ENCODE assay signal across 28 mouse cellular contexts in the genomic region with DNA sequence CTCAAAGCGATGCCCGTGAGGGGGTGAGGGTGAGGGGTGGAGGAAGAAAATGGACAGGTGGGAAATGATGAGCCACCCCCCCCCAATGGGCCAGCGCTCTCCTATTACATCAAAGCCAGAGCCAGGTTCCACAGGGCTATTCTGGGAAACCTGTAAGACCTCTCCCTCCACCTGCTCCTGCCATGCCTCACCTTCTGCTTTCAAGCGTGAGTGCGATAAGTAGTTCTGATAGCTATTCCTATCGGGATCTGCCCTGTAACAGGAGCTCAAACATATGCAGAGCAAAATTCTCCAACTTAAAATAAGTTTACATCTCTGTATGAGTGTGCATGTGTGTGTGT. TPM values are rescaled to one million over a fixed set of nuclear protein-coding genes. Genes with fewer than 3 reads are reported as not detected.
DNase-seq lines count a peak whose midpoint lies in the region; ATAC-seq lines count a peak whose summit lies in the region.
"Had no signal": no experiment of that assay in that cellular context is flagged by ENCODE, and none has a peak within 500 bp of the region (broad histone marks: within the 10 kb centered on the region; RNA-seq: fewer than 3 reads in every experiment).

No protein-coding gene starts in this region.

- H3K9ac ChIP-seq in kidney, embryonic 16.5 days (replicated peaks; ENCODE audit: low read length), result no peak overlapping the region
- H3K9ac ChIP-seq in intestine, embryonic 14.5 days (ENCODE audit: low read length), result no peak overlapping the region
- H3K9ac ChIP-seq in intestine, embryonic 16.5 days (ENCODE audit: low read depth, low read length), result no peak overlapping the region
- no peak overlapping the region for H3K9ac ChIP-seq in stomach, embryonic 15.5 days
- H3K9ac ChIP-seq: embryonic facial prominence, embryonic 15.5 days; heart, embryonic 12.5 days had no signal

- H3K4me3 ChIP-seq in kidney, embryonic 16.5 days (ENCODE audit: low read length), result no peak overlapping the region
- H3K4me3 ChIP-seq in intestine, embryonic 14.5 days (ENCODE audit: low read depth, low read length), result no peak overlapping the region
- H3K4me3 ChIP-seq in intestine, embryonic 16.5 days (ENCODE audit: low read length), result 0 out of 2 replicates have a peak overlapping the region, but pooled peaks have one; percentile 16
- no peak overlapping the region for H3K4me3 ChIP-seq in stomach, embryonic 15.5 days (replicated peaks)
- H3K4me3 ChIP-seq: embryonic facial prominence, embryonic 15.5 days; erythroblast, embryonic 14.5 days; forebrain, embryonic 10.5 days; gastrocnemius, adult 2 months; heart, embryonic 12.5 days; hindbrain, embryonic 10.5 days had no signal

- WGBS in kidney, embryonic 16.5 days, result 29% methylated on average over 6 of the region's 6 CpGs
- 34% methylated on average over 6 of the region's 6 CpGs for whole genome bisulfite sequencing in intestine, embryonic 14.5 days
- whole genome bisulfite sequencing in intestine, embryonic 16.5 days, result 22% methylated on average over 6 of the region's 6 CpGs
- 25% methylated on average over 6 of the region's 6 CpGs for WGBS in stomach, embryonic 15.5 days

- 0 out of 2 replicates have a peak, but pooled peaks cover 9% of the 10 kb centered on the region for H3K4me1 ChIP-seq in kidney, embryonic 16.5 days (ENCODE audit: insufficient read depth, low read length)
- H3K4me1 ChIP-seq in intestine, embryonic 14.5 days (replicated peaks; ENCODE audit: control insufficient read depth, insufficient read depth, low read length), result no peaks in the 10 kb centered on the region
- no peaks in the 10 kb centered on the region for H3K4me1 ChIP-seq in intestine, embryonic 16.5 days (ENCODE audit: control insufficient read depth, insufficient read depth, low read length)
- no peaks in the 10 kb centered on the region for H3K4me1 ChIP-seq in stomach, embryonic 15.5 days
- H3K4me1 ChIP-seq: embryonic facial prominence, embryonic 15.5 days; forebrain, embryonic 10.5 days; heart, embryonic 12.5 days; hindbrain, embryonic 10.5 days had no signal

- H3K36me3 ChIP-seq in kidney, embryonic 16.5 days (ENCODE audit: insufficient read depth, low read length), result no peaks in the 10 kb centered on the region
- no peaks in the 10 kb centered on the region for H3K36me3 ChIP-seq in intestine, embryonic 14.5 days (ENCODE audit: control insufficient read depth, insufficient read depth, low read length)
- H3K36me3 ChIP-seq in intestine, embryonic 16.5 days (ENCODE audit: control insufficient read depth, insufficient read depth, low read length), result no peaks in the 10 kb centered on the region
- H3K36me3 ChIP-seq in stomach, embryonic 15.5 days, result no peaks in the 10 kb centered on the region
- H3K36me3 ChIP-seq: embryonic facial prominence, embryonic 15.5 days; forebrain, embryonic 10.5 days; heart, embryonic 12.5 days; hindbrain, embryonic 10.5 days had no signal

- DNase-seq in kidney, adult 18-20 months, result no peak
- DNase-seq in intestine, embryonic 14.5 days (ENCODE audit: low spot score), result peak; percentile 59
- DNase-seq in layer of hippocampus, postnatal 36 days, result no peak
- DNase-seq in adrenal gland, adult 18-20 months (ENCODE audit: low spot score in 2 of 2), result no peak
- DNase-seq: adrenal gland, adult 8-10 months; adrenal gland, postnatal 36 days; cerebellum, adult 8-10 months; cerebellum, postnatal 14 days; embryo, embryonic 11 days; gastrocnemius, adult 2 months; gastrocnemius, postnatal 25 days had no signal

- no peaks in the 10 kb centered on the region for H3K27me3 ChIP-seq in kidney, embryonic 16.5 days (ENCODE audit: insufficient read depth, low read length)
- no peaks in the 10 kb centered on the region for H3K27me3 ChIP-seq in intestine, embryonic 14.5 days (replicated peaks; ENCODE audit: control insufficient read depth, insufficient read depth, low read length)
- no peaks in the 10 kb centered on the region for H3K27me3 ChIP-seq in intestine, embryonic 16.5 days (replicated peaks; ENCODE audit: control insufficient read depth, insufficient read depth, low read length)
- no peaks in the 10 kb centered on the region for H3K27me3 ChIP-seq in stomach, embryonic 15.5 days (replicated peaks)
- H3K27me3 ChIP-seq: CH12.LX; embryonic facial prominence, embryonic 15.5 days; heart, embryonic 12.5 days; Patski had no signal

- no peak overlapping the region for H3K4me2 ChIP-seq in kidney, embryonic 16.5 days (replicated peaks; ENCODE audit: low read depth, low read length)
- H3K4me2 ChIP-seq in intestine, embryonic 14.5 days (ENCODE audit: low read length), result no peak overlapping the region
- peak overlapping the region; percentile 30; the same call in 1 of the 2 replicates for H3K4me2 ChIP-seq in intestine, embryonic 16.5 days (ENCODE audit: low read depth, low read length)
- no peak overlapping the region for H3K4me2 ChIP-seq in stomach, embryonic 15.5 days
- H3K4me2 ChIP-seq: embryonic facial prominence, embryonic 15.5 days; heart, embryonic 12.5 days had no signal

- H3K9me3 ChIP-seq in kidney, embryonic 16.5 days (ENCODE audit: low read length), result no peaks in the 10 kb centered on the region
- no peaks in the 10 kb centered on the region for H3K9me3 ChIP-seq in intestine, embryonic 14.5 days (ENCODE audit: control insufficient read depth, low read length)
- H3K9me3 ChIP-seq in intestine, embryonic 16.5 days (ENCODE audit: control insufficient read depth, low read length), result no peaks in the 10 kb centered on the region
- no peaks in the 10 kb centered on the region for H3K9me3 ChIP-seq in stomach, embryonic 15.5 days
- H3K9me3 ChIP-seq: embryonic facial prominence, embryonic 15.5 days; forebrain, embryonic 10.5 days; heart, embryonic 12.5 days; hindbrain, embryonic 10.5 days had no signal

- H3K27ac ChIP-seq in kidney, embryonic 16.5 days (ENCODE audit: low read length), result peak overlapping the region; percentile 46; the same call in 1 of the 2 replicates
- H3K27ac ChIP-seq in intestine, embryonic 14.5 days (ENCODE audit: low read depth), result peak overlapping the region; percentile 47; the same call in 1 of the 2 replicates
- H3K27ac ChIP-seq in intestine, embryonic 16.5 days (ENCODE audit: low read length), result peak overlapping the region; percentile 89
- H3K27ac ChIP-seq in stomach, embryonic 15.5 days, result peak overlapping the region; percentile 55
- H3K27ac ChIP-seq: embryonic facial prominence, embryonic 15.5 days; forebrain, embryonic 10.5 days; gastrocnemius, adult 2 months; hindbrain, embryonic 10.5 days had no signal

- ATAC-seq in kidney, embryonic 16.5 days (ENCODE audit: low FRiP score, low TSS enrichment), result no peak
- ATAC-seq in intestine, embryonic 14.5 days (replicated peaks; ENCODE audit: low FRiP score, low TSS enrichment, low read depth), result peak; percentile 81; the same call in 1 of the 2 replicates
- peak; percentile 80 for ATAC-seq in intestine, embryonic 16.5 days
- peak; percentile 82 for ATAC-seq in stomach, embryonic 15.5 days (ENCODE audit: insufficient read depth, low FRiP score, low read depth)
- ATAC-seq: forebrain, embryonic 14.5 days had no signal

RNA-seq across cellular contexts. Expression of a gene that starts 2.0 kb away (rescaled TPM):
- polyA plus RNA-seq in kidney, embryonic 16.5 days (2015; fragmentation: Nextera tagmentation; extraction: Ambion mirVana), result 63.4 and 71.3 TPM in 2 replicates
- polyA plus RNA-seq in intestine, embryonic 14.5 days (2014; fragmentation: Nextera tagmentation; extraction: Ambion mirVana), result 19.4 and 20.6 TPM in 2 replicates
- polyA plus RNA-seq in intestine, embryonic 16.5 days (2015; fragmentation: Nextera tagmentation; extraction: Ambion mirVana), result 51.0 and 64.1 TPM in 2 replicates
- 5.6 and 6.9 TPM in 2 replicates for polyA plus RNA-seq in stomach, embryonic 15.5 days (2015; fragmentation: Nextera tagmentation; extraction: Ambion mirVana)
- not detected for total RNA-seq in layer of hippocampus, postnatal 36 days (2021)
- total RNA-seq in adrenal gland, adult 18-20 months (2021), result under 1 TPM in 1 of 2 experiments, not detected in 1; 0.23 TPM
- total RNA-seq: adrenal gland, adult 8-10 months; adrenal gland, postnatal 36 days; CH12.LX; common myeloid progenitor, adult 5-6 weeks; gastrocnemius, adult 2 months; gastrocnemius, postnatal 25 days; granulocyte monocyte progenitor cell, adult 5-6 weeks; heart, adult 8-10 months; heart, postnatal 25 days had no signal
- polyA plus RNA-seq: embryonic facial prominence, embryonic 11.5 days; erythroblast, embryonic 14.5 days; forebrain, embryonic 10.5 days; forebrain, embryonic 14.5 days; heart, embryonic 12.5 days; hindbrain, embryonic 10.5 days had no signal

RNA-seq across cellular contexts. Expression of a gene that starts 38.9 kb away (rescaled TPM):
- 0.47 TPM in 1 of 2 replicates, not detected in the other for polyA plus RNA-seq in kidney, embryonic 16.5 days (2015; fragmentation: Nextera tagmentation; extraction: Ambion mirVana)
- 0.23 TPM in 1 of 2 replicates, not detected in the other for polyA plus RNA-seq in intestine, embryonic 14.5 days (2014; fragmentation: Nextera tagmentation; extraction: Ambion mirVana)
- 0.21 TPM in 1 of 2 replicates, not detected in the other for polyA plus RNA-seq in intestine, embryonic 16.5 days (2015; fragmentation: Nextera tagmentation; extraction: Ambion mirVana)
- polyA plus RNA-seq in stomach, embryonic 15.5 days (2015; fragmentation: Nextera tagmentation; extraction: Ambion mirVana), result 0.17 and 0.23 TPM in 2 replicates
- total RNA-seq in layer of hippocampus, postnatal 36 days (2021), result under 1 TPM in 1 of 2 experiments, not detected in 1; 0.45 TPM
- not detected for total RNA-seq in adrenal gland, adult 18-20 months (2021)
- total RNA-seq: adrenal gland, postnatal 36 days; CH12.LX; common myeloid progenitor, adult 5-6 weeks; gastrocnemius, adult 2 months; gastrocnemius, postnatal 25 days; granulocyte monocyte progenitor cell, adult 5-6 weeks; heart, adult 8-10 months; heart, postnatal 25 days had no signal
- polyA plus RNA-seq: erythroblast, embryonic 14.5 days; heart, embryonic 12.5 days; heart, embryonic 16.5 days; Patski had no signal
